Mouse (Mus musculus) layer of hippocampus, adult 2 months (tissue): Measurements from ENCODE around the gene Fbxl5. TPM values are rescaled to one million over a fixed set of nuclear protein-coding genes. Genes with fewer than 3 reads are reported as not detected.

Experiments used
- DNase-seq, 2 experiments: peaks; one replicate each; pipeline ENCODE4 v3.0.0; 2022; ENCODE audit warnings: low spot score in 2 of 2
- H3K27ac ChIP-seq: fragments of 200-600 bp; 2 replicates; pipeline ENCODE4 v1.8.1; 2022
- H3K4me3 ChIP-seq: fragments of 200-600 bp; 2 replicates; pipeline ENCODE4 v1.8.1; 2022; ENCODE audit warnings: mild to moderate bottlenecking
- CTCF ChIP-seq: fragments of 200-600 bp; conservative IDR thresholded peaks from 2 replicates; pipeline ENCODE4 v1.8.1; 2022; ENCODE audit warnings: antibody characterized with exemption, mild to moderate bottlenecking, moderate library complexity
- total RNA-seq, 2 experiments: library from RNA; stranded (reverse); gene quantifications; 2 replicates each; pipeline ENCODE4 v1.2.3; 2021

The Fbxl5 gene
- total RNA-seq, 2 experiments from 2014 or later: 89.3 to 97.2 TPM

GRCm38 (mm10) chr5:43745156-43745555, 76.3 kb downstream of the Fbxl5 start:
- Histone ChIP-seq H3K27ac (no peak overlapping the region), H3K4me3 (no peak overlapping the region)
- TF ChIP-seq CTCF: no peak
- DNase-seq: no peak

DNA sequence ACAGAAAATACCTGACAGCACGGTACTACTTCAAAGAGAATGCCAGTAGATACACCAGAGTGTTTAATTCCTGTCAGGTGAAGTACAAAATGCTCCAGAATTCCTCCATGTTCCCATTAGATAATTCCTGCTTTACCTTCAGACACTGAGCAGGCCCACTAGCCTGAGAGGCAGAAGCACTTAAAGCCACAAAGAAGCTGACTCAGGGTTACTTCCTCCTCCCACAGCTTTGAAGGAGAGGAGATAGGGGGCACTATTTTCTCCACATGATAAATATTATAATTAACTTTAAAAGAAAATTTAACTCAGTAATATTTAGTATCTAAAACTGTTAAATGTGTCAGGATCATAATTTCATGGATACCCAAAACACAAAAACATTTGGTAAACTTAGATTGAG, 77.3 kb downstream of the Fbxl5 start:
- no peak for DNase-seq
- TF ChIP-seq CTCF: no peak
- Histone ChIP-seq H3K4me3 (no peak overlapping the region), H3K27ac (no peak overlapping the region)

DNA sequence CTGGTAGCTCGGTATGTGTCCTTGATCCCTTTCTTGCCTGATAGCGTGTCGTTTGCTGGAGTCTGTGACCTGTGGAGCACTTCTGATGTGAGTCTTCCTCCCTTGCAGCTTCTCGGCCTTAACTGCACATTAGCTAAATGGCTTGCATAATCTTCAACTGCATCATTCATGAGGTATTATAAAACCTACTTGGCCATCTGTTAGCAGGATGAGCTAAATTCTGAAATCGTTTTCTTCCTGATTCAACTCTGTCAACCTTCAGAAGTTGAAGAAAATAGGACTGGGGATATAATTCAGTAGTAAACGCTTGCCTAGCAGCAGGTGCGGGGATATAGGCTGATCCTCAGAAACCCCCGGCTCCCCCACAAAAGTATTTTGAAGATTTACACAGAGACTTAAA, 89.1 kb downstream of the Fbxl5 start:
- DNase-seq: peak in 1 of 2 experiments; percentile 59
- TF ChIP-seq CTCF: no peak
- Histone ChIP-seq H3K4me3 (no peak overlapping the region), H3K27ac (peak overlapping the region; percentile 69)

GRCm38 (mm10) chr5:43728375-43729165, 92.9 kb downstream of the Fbxl5 start:
- no peak for TF ChIP-seq CTCF
- no peak for DNase-seq
- Histone ChIP-seq H3K4me3 (no peak overlapping the region), H3K27ac (no peak overlapping the region; the same call in 1 of the 2 replicates)

DNA sequence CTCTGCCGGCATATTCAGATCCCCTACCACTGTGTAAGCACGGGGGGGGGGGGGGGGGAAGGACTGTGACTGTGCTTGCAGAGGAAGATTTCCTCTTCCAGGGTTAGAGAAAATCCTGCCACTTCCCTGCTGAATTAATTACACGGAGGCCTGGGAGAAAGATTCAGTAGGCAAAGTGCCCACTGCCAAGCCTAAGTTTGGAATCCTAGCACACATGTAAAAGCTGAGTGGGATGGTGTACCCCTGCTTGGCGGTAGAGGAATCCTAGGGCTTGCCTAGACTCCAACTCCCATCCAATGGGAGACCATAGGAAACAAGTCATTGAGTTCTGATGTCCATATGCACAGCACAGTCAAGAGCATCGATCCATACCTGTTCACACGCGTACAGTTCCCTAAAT, 97.6 kb downstream of the Fbxl5 start:
- no peak for DNase-seq
- H3K27ac ChIP-seq: no peak overlapping the region
- H3K4me3 ChIP-seq: no peak overlapping the region
- no peak for TF ChIP-seq CTCF

DNA sequence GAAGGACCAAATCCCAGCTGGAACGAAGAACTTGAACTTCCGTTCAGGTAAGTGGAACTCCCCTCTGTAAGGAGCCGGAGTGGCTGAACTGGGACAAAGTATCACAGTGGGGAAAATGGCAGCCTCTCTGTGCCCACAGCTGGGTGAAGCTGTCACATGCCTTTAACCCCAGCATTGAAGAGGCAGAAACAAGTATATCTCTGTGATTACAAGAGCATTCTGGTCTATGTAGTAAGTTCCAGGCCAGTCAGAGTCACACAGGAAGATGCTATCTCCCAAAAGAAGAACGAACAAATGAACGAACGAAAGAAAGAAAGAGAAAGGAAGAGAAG, 99.0 kb downstream of the Fbxl5 start:
- no peak for DNase-seq
- no peak overlapping the region for H3K4me3 ChIP-seq
- no peak overlapping the region for H3K27ac ChIP-seq
- TF ChIP-seq CTCF: no peak

GRCm38 (mm10) chr5:43721538-43722451, 99.6 kb downstream of the Fbxl5 start:
- no peak overlapping the region for H3K27ac ChIP-seq
- H3K4me3 ChIP-seq: no peak overlapping the region
- DNase-seq: no peak
- TF ChIP-seq CTCF: no peak

GRCm38 (mm10) chr5:43699240-43699639, 122.2 kb downstream of the Fbxl5 start:
- Histone ChIP-seq H3K27ac (no peak overlapping the region), H3K4me3 (no peak overlapping the region)
- TF ChIP-seq CTCF: no peak
- DNase-seq: peak in 1 of 2 experiments; percentile 9

- no peak for TF ChIP-seq CTCF
- no peak overlapping the region for H3K4me3 ChIP-seq
- H3K27ac ChIP-seq: no peak overlapping the region
- DNase-seq: peak in 1 of 2 experiments; percentile 13
These were observed 124.3 kb downstream of the Fbxl5 start for GRCm38 (mm10) chr5:43697133-43697532.

Other genes with a start within 250 kb of the Fbxl5 start
- 10 to 100 TPM; 18.2 to 21.0 TPM for gene Cc2d2a, start 159.3 kb downstream of the Fbxl5 start, total RNA-seq
- gene Bst1, start 2.8 kb downstream of the Fbxl5 start, total RNA-seq: not detected
- 1 to 10 TPM; 6.4 to 6.6 TPM for gene Cd38, start 46.9 kb upstream of the Fbxl5 start, total RNA-seq
- gene Gm7879, start 91.5 kb upstream of the Fbxl5 start, total RNA-seq: 10 to 100 TPM in 1 of 2 experiments, 1 to 10 TPM in 1; 8.2 to 10.1 TPM
- under 1 TPM; 0.32 to 0.54 TPM for gene Fgfbp1, start 160.1 kb upstream of the Fbxl5 start, total RNA-seq